Mouse (Mus musculus): ENCODE measurements at regions not wholly inside any gene's neighbourhood (a gene's known extent, or its start where the extent isn't known, plus 50 kb on each side); places are given as distances from the start of the nearest gene placed in this dataset.

DNA sequence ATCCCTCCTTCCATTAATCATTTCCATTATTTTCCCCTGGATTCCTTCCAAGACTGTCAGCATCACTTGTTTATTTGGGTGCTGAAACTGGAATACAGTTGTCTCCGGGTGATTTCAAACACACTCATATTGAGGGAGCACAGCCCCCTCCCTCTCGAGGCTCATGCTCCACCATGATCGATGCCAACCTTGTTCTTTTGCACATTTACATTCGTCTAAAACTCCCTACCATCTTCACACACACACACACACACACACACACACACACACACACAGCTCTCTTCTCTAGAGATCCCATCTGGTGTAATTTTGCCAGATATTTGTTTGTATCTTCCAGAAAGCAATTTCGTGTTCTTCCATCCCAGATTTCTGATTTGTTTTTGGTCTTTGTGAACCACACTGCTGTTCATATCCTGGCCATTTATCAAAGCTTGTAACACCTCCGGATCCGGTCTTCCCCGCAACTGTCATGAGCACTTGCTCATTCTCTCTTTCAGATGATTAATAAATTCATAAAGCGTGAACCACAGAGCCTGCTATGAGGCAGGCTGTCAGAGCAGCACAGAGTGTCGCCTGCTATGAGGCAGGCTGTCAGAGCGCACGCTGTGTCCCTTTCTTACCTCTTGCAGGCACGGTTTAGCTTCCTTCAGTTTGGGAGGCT lies 122.4 kb upstream of the Arid2 start:
- TF ChIP-seq CTCF (IDR thresholded peaks at IDR 0.05; ENCODE audit: control insufficient read depth, insufficient read depth, insufficient read length), result no peak
- TF ChIP-seq CEBPB (IDR thresholded peaks at IDR 0.05; ENCODE audit: low read depth), result no peak

Measured in C2C12 (cell line).